Mouse (Mus musculus): ENCODE data around the gene Utp14b. TPM values are rescaled to one million over a fixed set of nuclear protein-coding genes. Genes with fewer than 3 reads are reported as not detected.

Utp14b gene
- polyA plus RNA-seq (2012; rRNA removed), result 1.9 and 2.2 TPM in 2 replicates

DNA sequence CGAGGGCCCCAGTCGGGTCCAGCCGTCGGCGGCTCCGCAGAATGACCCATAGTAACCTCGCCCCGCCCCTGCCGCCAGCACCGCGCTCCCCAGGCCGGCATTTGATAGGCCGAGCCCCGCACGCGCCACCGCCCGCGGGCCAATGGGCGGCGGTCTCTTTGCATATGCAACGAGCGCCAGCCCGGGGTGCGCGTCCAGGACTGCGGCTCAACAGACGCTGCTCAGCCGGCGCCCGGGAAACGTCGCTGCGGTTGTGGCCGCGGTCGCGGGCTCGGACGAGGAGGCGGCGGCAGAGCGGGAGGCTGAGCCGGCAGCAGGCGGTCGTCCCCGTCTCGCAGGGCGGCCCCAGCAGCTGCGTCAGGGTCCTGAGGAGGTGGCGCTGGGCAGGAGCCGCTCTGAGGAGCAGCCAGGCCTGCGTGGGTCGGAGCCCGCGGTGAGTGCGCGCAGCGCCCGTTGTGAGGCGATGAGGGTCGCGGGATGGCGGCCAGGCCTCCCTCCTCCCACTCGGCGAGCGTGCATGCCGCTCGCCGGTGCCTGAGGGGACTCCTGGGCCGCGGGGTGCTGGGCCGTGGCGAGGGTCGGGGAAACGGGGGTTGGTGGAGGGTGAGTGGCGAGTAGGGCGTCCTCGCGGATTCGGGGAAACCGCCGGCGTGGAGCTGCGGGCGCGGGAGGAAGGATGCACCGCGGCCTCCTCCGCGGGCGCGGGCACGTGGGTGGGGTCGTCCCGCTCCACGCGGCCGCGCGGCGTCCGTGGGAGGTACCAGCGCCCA is at the start of gene Utp14b, which contains the start of gene Acsl3:
Utp14b (plus strand) TSS at position 368 of the 770 bp plus-strand sequence.
Acsl3 (plus strand) TSS at position 155 of the 770 bp plus-strand sequence.
- H3K27me3 ChIP-seq (ENCODE audit: control insufficient read depth, insufficient read depth, low read length), result no peaks in the 10 kb centered on the region
- WGBS, result under 1% methylated on average over 104 of the region's 104 CpGs
- H3K36me3 ChIP-seq (ENCODE audit: control insufficient read depth, insufficient read depth, low read length), result no peaks in the 10 kb centered on the region
- peak; percentile 95 for DNase-seq
- peak within 1 kb of the TSS; percentile 85 for H3K4me3 ChIP-seq (ENCODE audit: control insufficient read depth, insufficient read depth, low read length)
- H3K27ac ChIP-seq (ENCODE audit: control insufficient read depth, insufficient read depth, low read length), result no peak within 1 kb of the TSS
- H3K4me1 ChIP-seq (replicated peaks; ENCODE audit: control insufficient read depth, insufficient read depth, low read length), result peaks cover 13% of the 10 kb centered on the region; the same call in 1 of the 2 replicates
- 0 out of 2 replicates have a peak, but pooled peaks have one; percentile 28 for TF ChIP-seq CTCF (IDR thresholded peaks at IDR 0.05; ENCODE audit: borderline replicate concordance, control insufficient read depth, extremely low read depth, insufficient read depth, low read length, poor library complexity)
- TF ChIP-seq POLR2A (IDR thresholded peaks at IDR 0.05; ENCODE audit: control insufficient read depth, extremely low read depth, insufficient read depth, low read length, poor library complexity), result peak; percentile 98

DNA sequence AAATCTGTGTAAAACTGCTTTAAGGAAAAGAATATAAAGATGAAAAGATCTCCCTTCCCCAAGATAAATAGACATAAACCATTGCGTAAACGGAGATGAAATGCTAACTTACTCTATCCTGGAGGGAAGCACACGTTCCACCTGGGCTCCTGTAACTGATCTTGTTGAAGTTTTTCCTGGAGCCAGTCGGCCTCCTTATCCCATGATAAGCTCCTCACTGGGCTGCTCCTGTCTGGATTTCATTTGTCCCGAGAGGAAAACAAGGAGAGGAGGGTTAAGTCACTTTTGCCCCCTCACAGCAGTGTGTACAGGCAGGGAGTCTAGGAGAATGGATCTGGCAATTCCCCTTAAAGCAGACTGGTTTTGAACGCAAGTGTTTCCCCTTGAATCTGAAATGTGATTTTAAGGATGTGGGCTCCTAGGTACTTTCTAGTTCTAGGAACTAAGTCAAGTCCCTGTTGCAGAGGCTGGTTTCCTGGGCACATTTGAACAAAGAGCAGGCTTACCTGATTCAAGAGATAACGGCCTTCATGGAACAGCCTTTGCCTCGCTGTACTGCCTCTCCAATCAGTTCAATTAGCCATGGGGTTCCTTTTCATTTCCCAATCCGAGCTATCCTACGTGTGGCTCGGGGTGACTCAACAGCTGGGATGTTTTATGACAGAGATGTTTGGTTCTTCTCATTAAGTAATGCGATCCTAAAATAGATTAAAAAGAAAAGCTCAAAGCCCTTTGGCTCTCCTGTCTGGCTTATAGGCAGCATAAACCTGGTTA is 48.5 kb upstream of the Utp14b start:
- DNase-seq, result no peak
- TF ChIP-seq POLR2A (IDR thresholded peaks at IDR 0.05; ENCODE audit: control insufficient read depth, extremely low read depth, insufficient read depth, low read length, poor library complexity) (no peak), CTCF (IDR thresholded peaks at IDR 0.05; ENCODE audit: borderline replicate concordance, control insufficient read depth, extremely low read depth, insufficient read depth, low read length, poor library complexity) (no peak)
- 75% methylated on average over 12 of the region's 12 CpGs for WGBS

DNA sequence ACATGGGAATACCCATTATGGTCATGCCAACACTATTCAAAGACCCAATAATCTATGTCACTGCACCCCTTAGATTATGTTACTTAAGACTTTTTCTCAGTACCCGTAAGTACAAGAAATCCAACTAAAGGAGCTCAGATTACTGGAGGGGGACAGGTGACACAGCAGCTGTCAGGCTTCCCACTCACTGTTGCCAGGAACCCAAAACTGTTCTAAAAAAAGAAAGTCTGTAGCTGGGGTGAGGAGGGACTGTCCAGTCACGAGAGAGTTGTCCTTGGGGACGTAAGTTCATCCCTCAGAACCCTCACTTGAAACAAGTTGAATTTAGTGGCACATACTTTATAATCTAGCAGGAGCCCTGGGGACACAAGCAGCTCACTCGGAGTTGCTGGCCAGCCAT is 46.8 kb upstream of the Utp14b start:
- H3K36me3 ChIP-seq (ENCODE audit: control insufficient read depth, insufficient read depth, low read length), result no peaks in the 10 kb centered on the region
- H3K27ac ChIP-seq (ENCODE audit: control insufficient read depth, insufficient read depth, low read length), result no peak overlapping the region
- H3K4me3 ChIP-seq (ENCODE audit: control insufficient read depth, insufficient read depth, low read length), result no peak overlapping the region
- WGBS, result 82% methylated on average over 4 of the region's 4 CpGs
- TF ChIP-seq CTCF (IDR thresholded peaks at IDR 0.05; ENCODE audit: borderline replicate concordance, control insufficient read depth, extremely low read depth, insufficient read depth, low read length, poor library complexity) (no peak), POLR2A (IDR thresholded peaks at IDR 0.05; ENCODE audit: control insufficient read depth, extremely low read depth, insufficient read depth, low read length, poor library complexity) (no peak)
- H3K4me1 ChIP-seq (replicated peaks; ENCODE audit: control insufficient read depth, insufficient read depth, low read length), result no peaks in the 10 kb centered on the region
- H3K27me3 ChIP-seq (ENCODE audit: control insufficient read depth, insufficient read depth, low read length), result no peaks in the 10 kb centered on the region
- DNase-seq, result no peak

More for the DNA sequence above, 48.5 kb upstream of the Utp14b start:
- Histone ChIP-seq H3K27ac (ENCODE audit: control insufficient read depth, insufficient read depth, low read length) (no peak overlapping the region), H3K36me3 (ENCODE audit: control insufficient read depth, insufficient read depth, low read length) (no peaks in the 10 kb centered on the region), H3K4me1 (replicated peaks; ENCODE audit: control insufficient read depth, insufficient read depth, low read length) (no peaks in the 10 kb centered on the region), H3K4me3 (ENCODE audit: control insufficient read depth, insufficient read depth, low read length) (no peak overlapping the region), H3K27me3 (ENCODE audit: control insufficient read depth, insufficient read depth, low read length) (no peaks in the 10 kb centered on the region)

DNA sequence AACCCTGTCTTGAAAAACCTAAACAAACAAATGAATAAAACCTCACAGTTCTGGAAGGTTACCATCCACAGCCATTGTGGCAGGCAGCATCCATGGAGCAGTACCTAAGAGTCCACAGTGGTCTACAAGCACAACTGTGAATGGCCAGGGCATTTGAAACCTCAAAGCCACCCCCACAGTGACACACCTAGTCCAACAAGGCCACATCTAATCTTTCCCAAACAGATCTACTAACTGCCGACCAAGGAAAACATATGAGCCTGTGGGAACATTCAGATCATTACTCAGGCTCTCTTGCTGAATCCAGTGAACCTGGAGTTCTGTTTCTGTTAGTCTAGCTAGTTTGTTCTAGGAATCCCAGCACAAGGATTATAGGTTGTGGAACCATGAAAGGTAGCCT is 44.9 kb upstream of the Utp14b start:
- H3K27ac ChIP-seq (ENCODE audit: control insufficient read depth, insufficient read depth, low read length), result no peak overlapping the region
- TF ChIP-seq CTCF (IDR thresholded peaks at IDR 0.05; ENCODE audit: borderline replicate concordance, control insufficient read depth, extremely low read depth, insufficient read depth, low read length, poor library complexity), result no peak
- no peak for TF ChIP-seq POLR2A (IDR thresholded peaks at IDR 0.05; ENCODE audit: control insufficient read depth, extremely low read depth, insufficient read depth, low read length, poor library complexity)
- no peaks in the 10 kb centered on the region for H3K27me3 ChIP-seq (ENCODE audit: control insufficient read depth, insufficient read depth, low read length)
- H3K4me1 ChIP-seq (replicated peaks; ENCODE audit: control insufficient read depth, insufficient read depth, low read length), result no peaks in the 10 kb centered on the region
- no peak overlapping the region for H3K4me3 ChIP-seq (ENCODE audit: control insufficient read depth, insufficient read depth, low read length)
- H3K36me3 ChIP-seq (ENCODE audit: control insufficient read depth, insufficient read depth, low read length), result no peaks in the 10 kb centered on the region
- DNase-seq, result no peak
- 97% methylated on average over 1 of the region's 1 CpGs for WGBS

DNA sequence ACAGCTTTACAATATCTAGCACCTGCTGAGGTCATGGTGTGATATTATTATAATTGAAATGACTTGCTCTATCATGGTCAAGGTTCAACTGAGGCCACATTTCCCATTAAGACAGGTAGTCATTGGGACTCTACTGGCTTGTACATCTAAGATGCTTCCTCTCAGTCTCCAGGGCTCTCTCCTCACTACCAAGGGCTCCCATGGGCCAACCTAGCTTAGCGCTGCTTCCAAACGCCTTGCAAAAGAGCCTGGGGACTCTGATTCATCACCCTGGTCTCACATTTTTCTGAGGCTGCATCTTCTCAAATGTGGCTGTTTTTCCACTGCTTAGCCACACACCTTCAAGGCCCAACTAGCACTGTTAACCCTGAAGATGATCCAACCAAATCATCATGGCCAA is 33.5 kb upstream of the Utp14b start:
- 96% methylated on average over 2 of the region's 2 CpGs for WGBS
- Histone ChIP-seq H3K27ac (ENCODE audit: control insufficient read depth, insufficient read depth, low read length) (no peak overlapping the region), H3K27me3 (ENCODE audit: control insufficient read depth, insufficient read depth, low read length) (no peaks in the 10 kb centered on the region), H3K4me3 (ENCODE audit: control insufficient read depth, insufficient read depth, low read length) (no peak overlapping the region), H3K4me1 (replicated peaks; ENCODE audit: control insufficient read depth, insufficient read depth, low read length) (no peaks in the 10 kb centered on the region), H3K36me3 (ENCODE audit: control insufficient read depth, insufficient read depth, low read length) (no peaks in the 10 kb centered on the region)
- TF ChIP-seq POLR2A (IDR thresholded peaks at IDR 0.05; ENCODE audit: control insufficient read depth, extremely low read depth, insufficient read depth, low read length, poor library complexity) (no peak), CTCF (IDR thresholded peaks at IDR 0.05; ENCODE audit: borderline replicate concordance, control insufficient read depth, extremely low read depth, insufficient read depth, low read length, poor library complexity) (no peak)
- no peak for DNase-seq

DNA sequence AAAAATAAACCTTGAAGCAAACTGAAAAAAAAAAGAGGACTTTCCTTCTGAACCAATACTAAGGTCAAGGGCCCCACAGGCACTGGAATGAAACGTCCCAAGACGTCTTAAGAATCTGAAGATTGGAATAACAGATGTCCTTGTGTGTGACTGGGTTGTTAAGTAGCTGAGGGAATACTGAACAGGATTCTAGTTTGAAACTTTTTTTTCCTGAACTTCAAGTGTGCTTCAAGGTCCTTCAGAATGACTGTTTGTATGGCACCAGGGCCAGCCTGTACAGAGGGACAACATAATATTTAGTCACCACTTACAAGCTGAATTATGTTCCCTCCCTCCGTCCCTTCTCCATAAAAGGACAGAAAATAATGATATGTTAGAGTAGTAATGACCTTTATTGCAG is 23.4 kb upstream of the Utp14b start:
- no peak overlapping the region for H3K27ac ChIP-seq (ENCODE audit: control insufficient read depth, insufficient read depth, low read length)
- no peak for DNase-seq
- no peaks in the 10 kb centered on the region for H3K36me3 ChIP-seq (ENCODE audit: control insufficient read depth, insufficient read depth, low read length)
- WGBS, result 95% methylated on average over 3 of the region's 3 CpGs
- TF ChIP-seq CTCF (IDR thresholded peaks at IDR 0.05; ENCODE audit: borderline replicate concordance, control insufficient read depth, extremely low read depth, insufficient read depth, low read length, poor library complexity), result no peak
- TF ChIP-seq POLR2A (IDR thresholded peaks at IDR 0.05; ENCODE audit: control insufficient read depth, extremely low read depth, insufficient read depth, low read length, poor library complexity), result no peak
- H3K4me3 ChIP-seq (ENCODE audit: control insufficient read depth, insufficient read depth, low read length), result no peak overlapping the region
- H3K27me3 ChIP-seq (ENCODE audit: control insufficient read depth, insufficient read depth, low read length), result no peaks in the 10 kb centered on the region
- peaks cover 2% of the 10 kb centered on the region for H3K4me1 ChIP-seq (replicated peaks; ENCODE audit: control insufficient read depth, insufficient read depth, low read length)
